Mouse (Mus musculus) ES-E14 (cell line): ENCODE measurements around the gene Ankrd28. TPM values are rescaled to one million over a fixed set of nuclear protein-coding genes. Genes with fewer than 3 reads are reported as not detected.
A peak's percentile ranks its signal among the peaks of the same experiment; 100 is the strongest.

Experiments
- DNase-seq: peaks from one replicate; pipeline ENCODE4 v3.0.0-alpha.2; 2013; ENCODE audit warnings: low read depth, low spot score
- H3K27ac ChIP-seq: 2 replicates; pipeline ENCODE4 v1.5.1; 2012; ENCODE audit warnings: low read depth, mild to moderate bottlenecking, low read length, moderate library complexity, mixed read lengths; ENCODE audit not compliant: poor library complexity, insufficient read depth, severe bottlenecking
- H3K36me3 ChIP-seq: 2 replicates; pipeline ENCODE4 v1.6.1; 2012; ENCODE audit warnings: mild to moderate bottlenecking, low read length, moderate library complexity, mixed read lengths; ENCODE audit not compliant: control insufficient read depth, poor library complexity, insufficient read depth, severe bottlenecking
- H3K4me1 ChIP-seq, 2 experiments: fragments of 150-350 bp in 1 of 2; sonication (generic) in 1 of 2; 2 replicates each; pipeline ENCODE4 v1.6.1; 2012; ENCODE audit warnings: low read length in 2 of 2, mild to moderate bottlenecking in 1 of 2, mixed read lengths in 1 of 2; ENCODE audit not compliant: control insufficient read depth in 2 of 2, insufficient read depth in 2 of 2, poor library complexity in 1 of 2
- H3K4me3 ChIP-seq, 2 experiments: fragments of 150-350 bp in 1 of 2; sonication (generic) in 1 of 2; 2 replicates each; pipeline ENCODE4 v1.5.1; 2012; ENCODE audit warnings: low read length in 2 of 2, low read depth in 1 of 2, mild to moderate bottlenecking in 1 of 2, mixed read lengths in 1 of 2; ENCODE audit not compliant: insufficient read depth in 1 of 2, poor library complexity in 1 of 2, severe bottlenecking in 1 of 2
- H3K9ac ChIP-seq: 2 replicates; pipeline ENCODE4 v1.6.1; 2012; ENCODE audit warnings: low read depth, mild to moderate bottlenecking, low read length, mixed read lengths; ENCODE audit not compliant: poor library complexity, insufficient read depth, severe bottlenecking
- H3K9me3 ChIP-seq: fragments of 150-350 bp; sonication (generic); 2 replicates; pipeline ENCODE4 v1.6.1; 2012; ENCODE audit warnings: low read depth, mild to moderate bottlenecking, low read length; ENCODE audit not compliant: control insufficient read depth, insufficient read depth
- CHD2 ChIP-seq: IDR thresholded peaks from 2 replicates; pipeline ENCODE4 v1.6.1; 2014; ENCODE audit warnings: mild to moderate bottlenecking, low read depth, low read length, inconsistent platforms
- HCFC1 ChIP-seq: IDR thresholded peaks from 2 replicates; pipeline ENCODE4 v1.6.1; 2012; ENCODE audit warnings: low read length, inconsistent platforms, borderline replicate concordance; ENCODE audit not compliant: insufficient read depth
- MAFK ChIP-seq: IDR thresholded peaks from 2 replicates; pipeline ENCODE4 v1.6.1; 2014; ENCODE audit warnings: mild to moderate bottlenecking, low read depth, low read length, inconsistent platforms; ENCODE audit not compliant: insufficient read depth
- ZC3H11A ChIP-seq: IDR thresholded peaks from 2 replicates; pipeline ENCODE4 v1.6.1; 2012; ENCODE audit warnings: low read depth, mild to moderate bottlenecking, inconsistent platforms, low read length, borderline replicate concordance
- ZNF384 ChIP-seq: IDR thresholded peaks from 2 replicates; pipeline ENCODE4 v1.6.1; 2012; ENCODE audit warnings: low read depth, low read length, inconsistent platforms
- in situ Hi-C, 2 experiments: fragments of 600-800 bp; cut with MboI; formaldehyde crosslinking; loops; one replicate each; pipeline ENCODE4 v1.15.1; 2025; ENCODE audit warnings: low sequenced_read_pairs in 2 of 2, inconsistent platforms in 1 of 2; ENCODE audit not compliant: unreplicated experiment in 2 of 2
- total RNA-seq: library from RNA; depleted of rRNA; stranded (reverse); fragments of 300-350 nt; gene quantifications from 2 replicates; pipeline ENCODE4 v1.2.3, GENCODE M21; 2012

Ankrd28 gene
- total RNA-seq, 1 experiment: 36.0 TPM

DNA sequence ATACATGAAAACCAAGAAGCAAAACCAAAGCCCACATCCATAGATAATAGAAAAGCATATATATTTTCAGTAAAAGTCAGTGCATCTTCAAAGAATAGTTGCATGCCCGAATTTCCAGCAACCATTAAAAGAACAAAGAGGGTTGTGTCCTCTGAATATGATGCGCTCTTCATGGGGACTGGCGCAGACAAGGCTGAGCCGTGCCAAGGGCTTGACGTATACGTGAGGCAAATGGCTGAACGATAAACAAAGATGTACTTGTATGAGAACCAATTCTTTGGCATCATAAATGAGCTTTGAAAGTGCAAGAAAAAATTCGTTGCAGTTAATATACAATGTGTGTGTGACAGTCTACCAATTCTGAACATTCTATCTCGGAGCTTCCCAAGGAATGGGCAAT lies 149.2 kb downstream of the Ankrd28 start:
- H3K36me3 ChIP-seq: no peaks in the 10 kb centered on the region
- no peak overlapping the region for H3K9ac ChIP-seq
- H3K4me1 ChIP-seq: no peaks in the 10 kb centered on the region
- TF ChIP-seq ZC3H11A: no peak
- TF ChIP-seq ZNF384: no peak
- TF ChIP-seq CHD2: no peak
- TF ChIP-seq MAFK: no peak
- no peak for TF ChIP-seq HCFC1
- H3K9me3 ChIP-seq: no peaks in the 10 kb centered on the region
- no peak overlapping the region for H3K27ac ChIP-seq
- in situ Hi-C loops: no loop called here
- no peak overlapping the region for H3K4me3 ChIP-seq
- DNase-seq: no peak

DNA sequence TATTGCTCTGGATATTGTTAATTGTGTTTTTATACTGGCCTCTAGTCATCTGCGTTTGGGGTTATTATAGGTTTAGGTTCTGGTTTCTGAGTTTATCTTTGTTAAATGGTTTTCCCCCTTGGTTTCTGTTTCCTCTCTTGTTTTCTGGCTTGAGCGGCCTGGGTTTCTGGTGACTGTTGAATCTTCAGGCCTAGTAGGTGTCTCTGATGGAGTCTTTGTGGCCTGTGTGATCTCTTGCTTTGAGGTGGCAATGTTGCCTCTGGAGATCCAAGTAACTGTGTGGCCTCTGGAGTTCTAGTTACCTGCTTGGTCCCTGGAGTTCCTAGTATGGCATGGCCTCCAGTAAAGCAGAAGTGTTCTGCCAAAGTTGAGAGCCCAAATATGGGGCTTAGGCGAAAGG lies 149.8 kb downstream of the Ankrd28 start:
- Histone ChIP-seq H3K9me3 (no peaks in the 10 kb centered on the region), H3K4me3 (no peak overlapping the region), H3K36me3 (no peaks in the 10 kb centered on the region), H3K27ac (no peak overlapping the region), H3K9ac (no peak overlapping the region), H3K4me1 (no peaks in the 10 kb centered on the region)
- TF ChIP-seq ZC3H11A (no peak), CHD2 (no peak), MAFK (no peak), HCFC1 (no peak), ZNF384 (no peak)
- in situ Hi-C loops: no loop called here
- DNase-seq: no peak

DNA sequence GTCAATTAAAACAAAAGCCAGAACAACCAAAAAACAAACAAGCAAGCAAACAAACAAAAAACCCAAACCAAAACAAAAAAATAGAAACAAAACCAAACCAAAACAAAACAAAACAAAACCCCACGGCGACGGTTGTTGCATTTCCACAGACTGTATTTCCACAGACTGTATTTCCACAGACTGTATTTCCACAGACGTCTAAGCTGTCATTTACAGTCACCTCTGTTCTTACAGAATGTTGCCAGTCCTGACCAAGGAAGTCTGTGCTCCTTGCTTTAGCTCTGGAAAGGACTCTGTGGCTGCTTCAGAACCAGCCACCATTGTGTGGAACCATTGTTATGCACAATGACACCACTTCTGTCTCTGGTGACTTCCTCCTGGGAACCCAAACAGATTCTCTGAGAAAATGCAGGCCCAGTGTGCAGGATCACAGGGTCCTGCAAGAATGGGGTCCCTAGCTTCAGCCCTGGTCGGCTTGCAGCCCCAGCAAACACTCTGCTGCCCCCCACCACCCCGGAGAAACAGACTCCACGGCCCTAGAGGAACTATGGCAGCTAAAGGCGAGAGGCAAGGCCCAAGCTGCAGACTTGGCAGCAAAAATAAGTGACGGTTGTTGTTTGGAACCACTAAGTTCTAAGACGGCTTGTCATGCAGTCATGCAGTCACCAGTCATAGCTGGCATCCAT lies 158.7 kb downstream of the Ankrd28 start:
- no peak overlapping the region for H3K27ac ChIP-seq

DNA sequence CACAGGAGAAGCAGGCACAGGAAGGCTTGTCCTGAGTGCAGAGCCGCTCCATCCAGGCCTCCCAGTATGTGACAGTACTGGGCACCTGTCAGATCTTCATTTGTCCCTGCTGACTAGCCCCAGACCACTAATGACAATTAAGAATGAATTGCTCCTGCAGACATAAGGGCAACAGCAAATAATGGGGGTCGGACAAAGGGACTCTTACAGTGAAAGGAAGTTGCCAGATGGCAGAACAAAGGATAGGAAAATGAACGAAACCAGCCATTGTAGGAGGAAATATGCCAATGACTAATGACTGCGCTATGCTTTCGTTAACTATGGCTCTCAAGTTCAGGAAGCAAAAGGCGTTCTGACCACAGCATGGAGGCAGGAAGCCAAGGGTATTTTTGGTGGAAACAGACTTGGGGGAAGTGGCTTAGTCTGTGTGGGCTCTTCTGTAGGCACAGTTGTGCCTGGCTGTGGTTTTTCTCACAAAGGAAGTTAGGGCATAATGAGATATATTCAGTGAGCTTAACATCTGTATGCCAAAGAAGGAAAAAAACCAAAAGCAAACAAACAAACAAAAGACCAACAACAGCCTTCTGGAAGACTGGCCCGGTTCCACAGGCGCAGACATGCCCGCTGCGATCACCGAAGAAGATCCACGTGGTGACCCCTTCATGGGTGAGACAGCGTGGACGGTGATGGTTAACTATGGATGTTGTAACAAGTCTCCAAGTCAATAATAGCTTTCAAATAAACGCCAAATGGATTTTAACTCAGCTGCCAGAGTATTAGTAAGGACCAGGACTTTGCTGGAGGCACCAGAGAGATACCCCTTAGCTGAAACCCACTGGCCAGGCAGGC lies 160.6 kb downstream of the Ankrd28 start:
- in situ Hi-C loops: loop anchor here in 1 of 2 experiments (25.0 kb wide), 1 partner anchor 392 kb away; no protein-coding TSS in a partner anchor
- Histone ChIP-seq H3K9me3 (no peaks in the 10 kb centered on the region), H3K27ac (no peak overlapping the region), H3K4me3 (no peak overlapping the region), H3K36me3 (no peaks in the 10 kb centered on the region), H3K4me1 (peaks cover 3 to 12% of the 10 kb centered on the region in 2 experiments; a peak in 2 of 4 replicates), H3K9ac (no peak overlapping the region)
- DNase-seq: no peak
- TF ChIP-seq MAFK (0 out of 2 replicates have a peak, but pooled peaks have one; percentile 14), HCFC1 (no peak)

More for the DNA sequence above, 158.7 kb downstream of the Ankrd28 start:
- DNase-seq: no peak
- TF ChIP-seq MAFK (no peak), ZNF384 (no peak), HCFC1 (no peak), CHD2 (no peak), ZC3H11A (no peak)
- H3K9ac ChIP-seq: no peak overlapping the region
- H3K36me3 ChIP-seq: no peaks in the 10 kb centered on the region
- no peak overlapping the region for H3K4me3 ChIP-seq
- H3K9me3 ChIP-seq: no peaks in the 10 kb centered on the region
- H3K4me1 ChIP-seq: peaks cover 3 to 12% of the 10 kb centered on the region in 2 experiments; a peak in 2 of 4 replicates
- in situ Hi-C loops: loop anchor here in 1 of 2 experiments (25.0 kb wide), 1 partner anchor 391 kb away; no protein-coding TSS in a partner anchor
